Mouse (Mus musculus) megakaryocyte-erythroid progenitor cell, adult 5-6 weeks (primary cell): ENCODE measurements around the gene Itpr1. TPM values are rescaled to one million over a fixed set of nuclear protein-coding genes. Genes with fewer than 3 reads are reported as not detected.

Source experiments
- ATAC-seq: replicated peaks from 2 replicates; pipeline ENCODE4 v1.8.0; 2016; ENCODE audit warnings: mild to moderate bottlenecking, inconsistent platforms; ENCODE audit not compliant: severe bottlenecking, poor library complexity, low FRiP score, low TSS enrichment
- total RNA-seq, 2 experiments: library from RNA; stranded (forward) in 1 of 2; stranded (reverse) in 1 of 2; fragments of 200-1000, 215-1000 nt in 1 of 2; fragments of >200 nt in 1 of 2; fragmentation: Nextera tagmentation in 1 of 2; gene quantifications; 2 replicates each; pipeline ENCODE4 v1.2.3; 2014 to 2017

Gene Itpr1
- total RNA-seq, 2 experiments from 2014 or later: 24.8 to 57.6 TPM

DNA sequence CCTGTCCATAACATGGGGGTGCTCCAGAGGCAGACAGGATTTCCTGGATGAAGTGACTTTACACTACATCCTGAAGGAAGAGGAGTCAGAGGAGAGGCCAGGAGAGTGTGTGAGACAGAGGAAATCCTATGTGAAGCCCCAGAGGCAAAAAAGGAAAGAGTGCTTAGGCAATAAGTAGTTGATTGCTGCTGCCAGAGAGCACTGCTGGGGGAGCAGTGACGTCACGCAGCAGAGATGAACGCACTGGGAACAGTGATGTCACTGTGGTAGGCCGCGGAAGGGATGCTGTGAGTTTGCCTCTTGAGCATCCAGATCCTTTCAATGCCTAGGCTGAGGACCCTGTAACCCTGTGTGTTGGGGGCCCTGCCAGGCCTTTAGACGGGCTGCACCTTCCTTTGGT, 264.7 kb downstream of the Itpr1 start:
- no peak for ATAC-seq

DNA sequence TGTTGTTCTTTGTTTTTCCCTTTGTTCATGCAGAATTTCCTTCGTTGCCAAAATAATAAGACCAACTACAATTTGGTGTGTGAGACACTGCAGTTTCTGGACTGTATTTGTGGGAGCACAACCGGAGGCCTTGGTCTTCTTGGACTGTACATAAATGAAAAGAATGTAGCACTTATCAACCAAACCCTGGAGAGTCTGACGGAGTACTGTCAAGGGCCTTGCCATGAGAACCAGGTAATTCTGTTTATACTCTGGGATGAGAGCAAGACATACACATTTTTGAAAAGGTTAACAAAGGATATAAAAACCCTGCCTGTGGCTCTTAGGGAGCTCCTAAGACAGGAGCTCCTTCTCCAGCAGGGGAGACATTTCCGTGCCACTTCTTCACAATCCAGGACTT, 268.3 kb downstream of the Itpr1 start:
- no peak for ATAC-seq

DNA sequence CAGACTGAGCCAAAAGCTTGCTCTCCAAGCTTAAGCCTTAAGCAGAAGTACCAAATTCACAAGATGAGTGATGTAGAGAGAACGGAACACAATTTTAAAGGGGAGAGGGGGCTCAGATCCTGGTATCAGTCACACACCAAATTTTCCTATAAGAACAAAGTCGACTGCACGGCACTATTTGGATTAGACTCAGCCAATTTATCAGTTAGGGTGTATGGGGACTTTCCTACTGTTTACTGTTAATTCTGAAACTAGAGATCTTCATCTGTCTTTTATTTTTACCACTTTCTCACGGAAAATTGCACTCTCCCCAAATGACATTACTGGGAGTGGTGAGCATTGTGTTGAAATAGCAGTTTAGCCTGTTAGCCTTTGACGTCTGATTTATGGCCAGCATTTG, 269.6 kb downstream of the Itpr1 start:
- no peak for ATAC-seq

DNA sequence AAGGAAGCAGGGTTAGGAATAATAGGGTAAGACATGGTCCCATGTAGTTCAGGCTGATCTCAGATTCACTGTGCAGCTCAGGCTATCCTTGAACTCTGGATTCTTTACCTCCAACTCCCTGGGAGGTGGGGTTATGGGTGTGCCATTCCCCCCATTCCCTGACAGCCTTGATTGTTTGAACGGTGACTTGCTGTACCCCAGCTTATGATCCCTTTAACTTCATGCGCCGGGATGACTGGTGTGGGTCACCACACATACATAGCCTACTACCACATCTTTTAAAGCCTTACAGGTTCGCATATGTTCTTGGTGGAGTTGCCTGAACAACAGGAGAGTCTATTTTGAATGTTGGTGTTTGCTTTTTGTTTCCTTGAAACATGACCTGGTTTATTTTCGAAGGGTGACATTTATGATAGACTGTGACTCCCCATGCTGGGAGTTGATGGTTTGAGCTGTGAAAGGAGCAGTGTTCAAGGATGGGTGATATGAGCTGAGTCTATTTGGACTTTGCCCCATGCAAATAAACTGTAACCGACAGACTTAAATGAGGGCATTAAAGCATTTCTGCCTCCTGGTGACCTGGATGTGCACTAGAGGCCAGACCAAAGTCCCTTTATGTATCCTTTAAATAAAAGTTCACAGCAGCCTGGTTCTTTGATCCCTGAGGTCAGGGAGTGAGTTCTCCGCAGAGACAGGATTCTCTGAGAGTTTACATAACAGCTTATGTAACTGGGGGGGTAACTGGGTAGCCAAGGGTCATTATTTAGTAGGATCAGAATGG, 273.5 kb downstream of the Itpr1 start:
- no peak for ATAC-seq

DNA sequence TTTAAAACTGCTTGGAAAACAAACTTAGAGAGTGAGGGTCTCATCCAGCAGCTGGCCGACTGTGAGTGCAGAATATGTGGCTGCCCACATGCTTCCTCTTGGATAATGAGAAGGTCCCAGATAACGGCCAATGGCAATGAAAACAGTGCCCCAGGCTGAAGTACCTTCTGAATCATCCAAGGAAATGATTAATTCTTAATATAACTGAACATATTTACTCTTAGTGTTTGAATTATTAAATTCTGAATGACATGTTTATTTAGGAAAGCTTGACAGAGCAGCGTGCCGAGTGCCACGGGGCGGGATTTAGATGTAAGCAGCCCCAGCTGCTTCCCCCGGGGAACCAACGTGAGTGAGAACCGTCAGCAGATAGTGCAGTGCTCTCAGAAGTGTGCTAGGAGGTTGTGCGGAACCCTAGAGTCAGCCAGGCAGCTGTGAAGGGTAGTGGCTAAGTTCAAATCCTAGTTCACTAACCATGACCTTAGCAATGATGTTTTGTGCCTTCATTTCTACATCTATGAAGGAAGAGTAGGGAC, 274.5 kb downstream of the Itpr1 start:
- ATAC-seq: no peak

DNA sequence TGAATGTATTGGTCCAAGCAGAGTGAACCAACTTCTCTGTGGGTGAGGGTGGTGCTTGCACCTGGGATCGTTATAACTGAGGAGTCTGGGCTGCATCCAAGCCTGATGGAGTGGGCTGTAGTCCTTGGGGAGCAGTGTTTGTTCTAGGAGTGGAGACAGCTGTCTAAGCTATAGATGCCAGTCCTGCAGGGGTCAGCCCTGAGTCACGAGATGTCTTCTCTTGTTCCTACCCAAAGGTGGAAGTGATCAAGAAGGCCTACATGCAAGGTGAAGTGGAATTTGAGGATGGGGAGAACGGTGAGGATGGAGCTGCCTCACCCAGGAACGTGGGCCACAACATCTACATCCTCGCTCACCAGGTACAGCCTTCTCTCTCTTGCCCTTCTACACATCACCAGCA, 275.4 kb downstream of the Itpr1 start:
- ATAC-seq: no peak

DNA sequence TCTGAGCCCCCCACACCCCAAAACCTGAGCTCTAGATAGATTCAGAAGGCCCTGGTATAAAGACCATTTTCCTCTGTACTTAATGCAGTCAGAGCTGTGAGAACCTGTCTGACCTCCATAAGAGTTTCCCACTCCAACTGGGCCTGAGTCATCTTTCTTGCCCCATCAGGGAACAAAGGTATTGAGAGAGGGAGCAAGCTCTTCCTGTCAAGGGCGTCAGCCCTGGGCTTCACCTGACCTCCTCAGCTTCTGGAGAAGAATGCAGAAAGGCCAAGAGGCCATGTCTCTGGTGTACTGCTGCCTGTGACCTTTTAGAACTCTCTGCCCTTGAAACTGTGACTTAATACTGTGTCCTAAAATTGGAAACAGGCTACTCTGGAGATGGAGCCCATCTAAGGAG, 279.1 kb downstream of the Itpr1 start:
- no peak for ATAC-seq

DNA sequence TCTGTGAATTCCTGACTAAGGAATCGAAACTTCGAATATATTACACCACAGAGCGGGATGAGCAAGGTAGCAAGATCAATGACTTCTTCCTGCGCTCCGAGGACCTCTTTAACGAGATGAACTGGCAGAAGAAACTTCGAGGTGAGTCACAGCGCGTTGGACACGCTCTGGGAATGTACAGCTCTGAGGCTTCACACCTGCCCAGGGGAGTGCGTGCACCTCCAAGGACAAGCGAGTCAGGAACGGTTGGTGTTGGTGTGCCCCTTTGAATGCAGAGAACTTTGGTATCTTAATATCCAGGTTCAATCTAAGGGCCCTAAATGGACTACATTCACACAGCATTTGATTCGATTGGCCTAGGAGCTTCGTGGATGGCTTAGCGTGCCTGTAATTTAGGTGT, 280.9 kb downstream of the Itpr1 start:
- ATAC-seq: no peak

DNA sequence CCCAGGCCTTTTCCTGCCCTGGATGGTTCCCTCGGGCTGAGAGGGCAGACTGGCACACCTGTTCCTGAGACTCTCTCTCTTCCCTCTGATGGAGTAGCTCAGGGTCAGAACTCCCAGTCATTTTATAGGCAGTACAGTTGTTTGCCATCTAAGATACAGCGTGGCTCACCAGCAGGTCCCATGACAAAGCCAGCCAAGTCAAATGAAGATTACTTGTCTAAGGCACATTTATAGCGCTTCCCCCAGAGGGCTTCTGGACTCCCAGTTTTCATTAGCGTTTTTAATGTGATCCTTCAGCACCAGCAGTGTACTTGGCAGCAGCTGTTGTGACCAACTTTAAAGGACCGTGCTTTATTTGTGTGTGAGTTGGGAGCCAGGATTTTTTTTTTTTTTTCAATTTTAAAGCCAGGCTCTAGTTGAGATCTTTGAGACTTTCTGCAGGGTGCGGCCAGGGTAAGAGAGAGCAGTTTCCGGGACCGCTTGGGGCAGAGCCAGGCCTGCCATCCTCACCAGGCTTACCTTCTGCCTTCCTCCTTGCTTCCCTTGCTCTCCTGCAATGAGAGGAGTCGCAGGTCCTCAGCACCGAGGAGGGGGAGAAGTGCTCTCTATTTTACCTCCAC, 281.4 kb downstream of the Itpr1 start:
- ATAC-seq: no peak

DNA sequence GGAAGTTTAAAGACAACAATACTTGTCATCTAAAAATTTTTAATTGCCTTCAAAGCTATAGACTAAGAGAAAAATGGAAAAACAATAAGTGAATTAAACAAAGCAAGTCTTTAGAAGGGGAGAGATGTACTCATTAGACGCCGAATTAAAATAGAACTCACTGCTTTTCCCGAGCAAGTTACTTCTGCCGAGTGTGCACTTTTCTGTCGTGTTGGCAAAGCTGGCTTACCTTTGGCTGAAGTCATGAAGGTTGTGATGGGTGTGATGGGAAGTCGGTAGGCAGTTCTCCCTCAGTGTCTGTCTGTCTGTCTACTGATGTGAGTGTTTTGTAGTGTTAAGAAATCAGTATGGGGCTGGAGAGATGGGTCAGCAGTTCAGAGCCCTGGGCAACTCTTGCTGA, 282.1 kb downstream of the Itpr1 start:
- ATAC-seq: no peak

DNA sequence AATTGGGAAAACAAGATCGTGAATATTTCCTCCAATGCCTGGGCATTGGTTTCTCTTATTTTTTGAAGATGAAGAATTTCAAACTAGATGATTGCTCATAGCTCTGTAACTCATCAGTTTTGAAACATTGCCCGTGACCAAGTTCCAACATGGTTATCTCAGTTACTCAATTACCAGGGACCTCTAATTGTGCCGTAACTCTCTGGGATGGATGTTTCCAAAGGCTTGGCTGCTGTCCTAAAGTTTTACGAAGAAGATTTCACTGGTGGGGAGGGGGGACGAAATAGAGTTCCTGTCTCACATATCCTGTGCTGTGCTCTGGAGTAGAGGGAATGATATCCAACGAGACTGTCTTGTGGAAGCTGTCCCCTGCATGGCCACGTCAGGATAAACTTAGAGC, 285.2 kb downstream of the Itpr1 start:
- ATAC-seq: no peak

DNA sequence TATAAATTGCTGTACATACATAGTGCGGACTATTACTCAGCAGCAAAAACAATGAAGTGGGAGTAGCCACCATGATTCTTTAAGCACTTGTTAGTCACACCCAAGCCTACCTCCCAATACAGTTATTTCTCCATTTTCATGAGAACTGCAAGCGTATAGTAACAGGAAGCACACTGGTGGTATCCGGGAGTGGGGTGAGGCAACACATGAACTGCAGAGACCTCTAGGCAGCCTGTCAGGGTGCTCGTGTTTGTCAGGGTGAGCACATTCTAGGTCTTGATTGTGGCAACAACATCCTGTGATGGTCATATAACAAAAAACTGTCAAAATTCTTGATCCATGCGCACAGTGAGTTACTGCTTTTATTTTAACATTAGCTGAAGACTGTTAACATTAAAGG, 290.8 kb downstream of the Itpr1 start:
- ATAC-seq: no peak

DNA sequence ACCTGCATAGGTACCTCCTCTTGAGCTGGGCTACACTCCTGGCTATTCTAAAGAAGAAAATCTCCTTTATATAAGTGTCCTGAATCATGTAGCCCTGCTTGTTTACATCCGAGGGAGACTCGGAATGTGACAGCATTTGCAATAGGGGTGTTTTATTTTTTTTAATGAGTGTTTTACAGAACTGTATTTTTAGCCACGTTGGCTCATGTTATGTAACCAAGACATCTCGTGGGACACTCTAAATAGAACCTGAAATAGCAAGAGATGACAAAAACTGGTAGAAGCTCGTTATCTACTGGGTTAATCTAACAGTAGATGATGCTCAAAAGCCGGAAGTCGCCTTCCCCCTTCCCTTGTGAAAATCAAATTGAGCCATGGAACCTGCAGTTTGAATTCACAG, 291.8 kb downstream of the Itpr1 start:
- no peak for ATAC-seq

DNA sequence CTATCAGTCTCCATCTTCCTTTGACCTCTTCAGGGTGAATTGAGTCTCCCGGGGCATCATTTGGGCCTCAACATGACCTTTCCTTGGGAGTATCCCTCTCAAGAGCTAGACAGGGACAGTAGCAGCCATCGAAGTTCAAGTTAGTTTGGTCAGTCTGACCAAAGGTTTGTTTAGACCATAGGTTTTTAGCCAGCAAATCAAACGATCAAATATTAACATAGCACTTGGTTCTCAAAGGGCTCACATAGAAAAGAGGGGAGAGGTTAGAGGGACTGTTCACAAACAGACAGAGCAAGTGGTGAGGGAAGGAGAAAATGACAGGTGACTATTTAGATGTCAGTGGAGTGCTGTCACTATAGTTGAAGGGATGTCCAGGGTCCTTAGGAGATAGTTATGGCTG, 293.3 kb downstream of the Itpr1 start:
- no peak for ATAC-seq

DNA sequence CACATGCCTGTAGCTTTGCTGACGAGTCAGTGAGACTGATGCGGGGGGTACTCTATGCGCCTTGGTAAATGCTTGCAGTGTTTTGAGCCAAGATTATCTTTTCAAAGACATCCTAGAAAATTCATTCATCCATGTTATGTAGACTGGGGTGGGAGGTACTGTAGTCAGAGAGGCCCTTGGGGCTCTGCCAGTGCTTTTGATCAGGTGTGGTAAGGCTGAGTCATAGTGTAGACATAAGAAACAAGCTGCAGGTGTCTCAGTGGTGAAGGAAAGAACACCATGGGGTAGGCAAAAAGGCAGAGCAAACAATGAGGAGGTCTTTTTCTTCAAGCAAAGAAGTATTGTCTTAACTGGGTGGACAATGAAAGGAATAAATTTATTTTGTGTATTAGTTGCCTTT, 294.4 kb downstream of the Itpr1 start:
- no peak for ATAC-seq

DNA sequence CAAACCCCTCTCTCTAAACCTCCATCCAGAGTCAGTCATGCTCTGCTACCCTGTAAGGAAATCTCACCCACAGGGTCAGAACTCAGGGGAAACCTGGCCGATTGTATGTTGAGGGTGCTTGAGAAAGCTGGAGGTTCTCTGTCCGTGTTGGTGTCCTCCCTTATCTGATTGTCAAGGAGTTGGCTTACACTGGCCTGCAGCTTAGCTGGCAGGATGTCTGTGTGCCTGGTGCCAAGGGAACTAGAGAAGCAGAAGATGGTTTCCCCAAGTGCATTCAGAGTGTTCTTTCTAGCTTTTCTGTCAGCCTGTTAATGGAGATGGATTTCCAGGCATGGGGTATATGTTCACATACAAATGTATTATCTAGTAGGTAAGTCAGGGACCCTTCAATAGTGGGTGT, 296.4 kb downstream of the Itpr1 start:
- ATAC-seq: no peak; the same call in 1 of the 2 replicates

DNA sequence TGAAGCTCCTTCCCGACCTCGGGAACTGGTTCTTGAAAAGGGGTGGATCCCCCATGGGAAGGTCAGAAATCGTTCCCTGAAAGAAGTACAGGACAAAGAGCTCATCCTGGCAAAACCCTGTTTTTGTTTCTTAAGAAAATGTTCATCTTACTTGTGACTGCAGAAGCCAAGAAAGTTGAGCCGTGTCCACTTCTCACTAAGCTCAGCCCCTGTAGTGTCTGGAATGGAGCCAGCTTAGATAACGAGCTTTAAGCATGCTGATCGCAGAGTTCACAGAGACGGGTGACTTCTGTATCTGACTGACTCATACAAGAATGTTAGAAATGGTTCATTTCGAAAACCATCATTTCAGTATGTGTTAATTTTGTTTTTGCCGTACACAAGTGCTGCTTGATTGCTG, 297.2 kb downstream of the Itpr1 start:
- peak; percentile 94 for ATAC-seq

DNA sequence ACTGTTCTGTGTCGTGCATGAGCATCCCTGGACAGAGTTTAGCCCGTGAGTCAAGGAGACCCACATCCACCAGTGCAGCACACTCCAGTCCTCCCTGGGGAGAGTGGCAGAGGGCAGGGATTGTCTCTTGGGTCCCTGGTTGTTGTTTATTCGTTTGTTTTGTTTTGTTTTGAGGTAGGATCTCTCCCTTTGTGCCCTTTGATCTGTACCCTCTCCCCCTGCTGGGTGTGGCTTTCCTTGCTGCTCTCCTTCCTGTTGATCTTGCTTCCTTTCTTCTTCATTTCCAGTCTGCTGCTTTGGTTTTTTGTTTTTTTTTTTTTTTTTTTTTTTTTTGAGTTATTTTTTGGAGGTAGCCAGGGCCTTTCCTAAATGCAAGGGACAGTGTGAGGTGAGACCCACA, 299.2 kb downstream of the Itpr1 start:
- no peak for ATAC-seq

DNA sequence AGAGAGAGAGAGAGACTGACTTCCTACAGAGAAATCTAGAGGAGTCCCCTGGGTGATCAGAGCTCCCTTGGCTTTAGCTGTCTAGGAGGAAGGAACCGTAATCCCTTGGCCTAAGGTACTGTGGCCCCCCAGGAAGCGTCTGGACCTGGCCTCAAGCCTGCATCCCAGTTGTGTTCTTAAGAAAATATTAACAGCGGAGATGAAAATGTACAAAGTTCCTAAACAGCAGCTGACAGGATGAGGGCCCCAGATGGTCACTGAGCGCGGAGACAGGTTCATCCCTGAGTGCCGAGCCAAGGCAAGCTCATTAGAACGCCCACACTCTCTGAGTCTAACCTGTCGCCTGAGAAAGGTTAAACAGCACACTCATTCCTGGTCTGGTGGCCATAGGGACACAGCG, 300.1 kb downstream of the Itpr1 start:
- no peak for ATAC-seq

DNA sequence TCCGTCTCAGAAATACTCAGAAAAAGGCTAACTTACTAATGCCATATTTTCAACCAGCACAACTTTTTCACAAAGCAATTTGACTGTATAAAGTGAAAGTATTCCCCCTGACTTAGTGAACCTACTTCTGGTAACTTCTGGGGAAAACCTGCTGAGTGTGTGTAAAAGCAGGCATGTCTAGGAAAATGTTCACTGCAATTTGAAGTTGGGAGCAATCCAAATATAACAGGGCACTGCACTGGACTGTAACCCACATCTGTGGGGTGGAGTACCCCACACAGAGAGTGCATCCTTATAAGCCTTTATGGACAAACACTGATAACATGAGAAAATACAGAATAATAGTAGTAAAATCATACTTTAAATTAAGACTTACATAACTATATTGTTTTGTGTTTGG, 303.4 kb downstream of the Itpr1 start:
- no peak for ATAC-seq
